Mouse (Mus musculus) limb, embryonic 15.5 days (tissue): ENCODE data around the gene Ccdc190. TPM values are rescaled to one million over a fixed set of nuclear protein-coding genes. Genes with fewer than 3 reads are reported as not detected.

Source experiments
- ATAC-seq: fragments of 200-750 bp; cut with Nextera tagmentation; 2 replicates; pipeline ENCODE4 v1.8.0; 2017; ENCODE audit warnings: low read depth, moderate TSS enrichment; ENCODE audit not compliant: insufficient number of reproducible peaks, low FRiP score, low TSS enrichment
- H3K27ac ChIP-seq: fragments of 300-500 bp; sonication (generic); 2 replicates; pipeline ENCODE4 v1.5.1; 2015; ENCODE audit warnings: moderate library complexity, mild to moderate bottlenecking, inconsistent platforms
- H3K27me3 ChIP-seq: fragments of 300-500 bp; sonication (generic); 2 replicates; pipeline ENCODE4 v1.6.1; 2015; ENCODE audit warnings: inconsistent platforms
- H3K36me3 ChIP-seq: fragments of 300-500 bp; sonication (generic); 2 replicates; pipeline ENCODE4 v1.6.1; 2015; ENCODE audit warnings: inconsistent platforms
- H3K4me1 ChIP-seq: fragments of 300-500 bp; sonication (generic); 2 replicates; pipeline ENCODE4 v1.6.1; 2015; ENCODE audit warnings: inconsistent platforms
- H3K4me2 ChIP-seq: fragments of 300-500 bp; sonication (generic); 2 replicates; pipeline ENCODE4 v1.6.1; 2015; ENCODE audit warnings: mild to moderate bottlenecking, inconsistent platforms
- H3K4me3 ChIP-seq: fragments of 300-500 bp; sonication (generic); 2 replicates; pipeline ENCODE4 v1.5.1; 2015; ENCODE audit warnings: mild to moderate bottlenecking, inconsistent platforms
- H3K9ac ChIP-seq: fragments of 300-500 bp; sonication (generic); 2 replicates; pipeline ENCODE4 v1.6.1; 2015; ENCODE audit warnings: inconsistent platforms
- H3K9me3 ChIP-seq: fragments of 300-500 bp; sonication (generic); 2 replicates; pipeline ENCODE4 v1.6.1; 2016; ENCODE audit warnings: inconsistent platforms
- WGBS: fragments of 180-500 bp; shearing (Covaris S2); methylation state at CpG from one replicate; pipeline ENCODE4 v1.1.7; 2015; 5-methylcytosine and 5-hydroxymethylcytosine counted together
- polyA plus RNA-seq: library from polyadenylated mRNA; unstranded; fragments of >200 nt; fragmentation: Nextera tagmentation; extraction: Ambion mirVana; gene quantifications from 2 replicates; pipeline ENCODE4 v1.2.1, GENCODE M21; 2015

The Ccdc190 gene
- polyA plus RNA-seq, 1 experiment from 2014 or later, result 0.13 TPM

GRCm38 (mm10) chr1:169910751-169911150 lies 17.7 kb upstream of the Ccdc190 start:
- no peak overlapping the region for H3K4me2 ChIP-seq
- H3K9me3 ChIP-seq, result no peaks in the 10 kb centered on the region
- 72% methylated on average over 7 of the region's 7 CpGs for WGBS
- no peak for ATAC-seq
- H3K27me3 ChIP-seq, result no peaks in the 10 kb centered on the region
- no peak overlapping the region for H3K9ac ChIP-seq
- H3K4me3 ChIP-seq, result no peak overlapping the region
- H3K4me1 ChIP-seq, result 0 out of 2 replicates have a peak, but pooled peaks cover 3% of the 10 kb centered on the region
- H3K27ac ChIP-seq, result no peak overlapping the region
- H3K36me3 ChIP-seq, result no peaks in the 10 kb centered on the region

DNA sequence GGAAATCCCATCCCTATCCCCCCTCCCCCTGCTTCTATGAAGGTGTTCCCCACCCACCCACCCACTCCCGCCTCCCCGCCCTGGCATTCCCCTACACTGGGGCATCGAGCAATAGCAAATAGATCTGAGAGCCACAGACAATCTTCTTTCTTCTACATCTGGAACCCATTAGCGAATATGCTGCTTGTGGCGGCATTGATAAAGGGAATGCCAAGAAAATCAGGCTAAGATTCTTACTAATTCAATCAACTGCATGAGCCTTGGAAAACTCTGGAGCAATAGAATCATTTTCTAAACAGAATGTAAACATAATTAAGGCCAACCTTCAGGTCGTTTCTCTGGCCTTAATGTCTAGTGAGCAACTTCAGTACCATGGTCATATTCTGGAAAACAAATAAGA lies 16.9 kb upstream of the Ccdc190 start:
- H3K9ac ChIP-seq, result no peak overlapping the region
- no peaks in the 10 kb centered on the region for H3K27me3 ChIP-seq
- no peak overlapping the region for H3K4me2 ChIP-seq
- H3K36me3 ChIP-seq, result no peaks in the 10 kb centered on the region
- no peaks in the 10 kb centered on the region for H3K9me3 ChIP-seq
- no peak overlapping the region for H3K4me3 ChIP-seq
- WGBS, result 52% methylated on average over 6 of the region's 6 CpGs
- no peak for ATAC-seq
- peaks cover 3% of the 10 kb centered on the region; the same call in 1 of the 2 replicates for H3K4me1 ChIP-seq
- no peak overlapping the region for H3K27ac ChIP-seq

GRCm38 (mm10) chr1:169916659-169917058 lies 11.8 kb upstream of the Ccdc190 start:
- Histone ChIP-seq H3K4me1 (peaks cover 12% of the 10 kb centered on the region), H3K4me2 (no peak overlapping the region), H3K36me3 (no peaks in the 10 kb centered on the region), H3K9me3 (no peaks in the 10 kb centered on the region), H3K4me3 (no peak overlapping the region), H3K9ac (no peak overlapping the region), H3K27me3 (no peaks in the 10 kb centered on the region), H3K27ac (no peak overlapping the region)
- 10% methylated on average over 7 of the region's 7 CpGs for WGBS
- 0 out of 2 replicates have a peak, but pooled peaks have one; percentile 44 for ATAC-seq

DNA sequence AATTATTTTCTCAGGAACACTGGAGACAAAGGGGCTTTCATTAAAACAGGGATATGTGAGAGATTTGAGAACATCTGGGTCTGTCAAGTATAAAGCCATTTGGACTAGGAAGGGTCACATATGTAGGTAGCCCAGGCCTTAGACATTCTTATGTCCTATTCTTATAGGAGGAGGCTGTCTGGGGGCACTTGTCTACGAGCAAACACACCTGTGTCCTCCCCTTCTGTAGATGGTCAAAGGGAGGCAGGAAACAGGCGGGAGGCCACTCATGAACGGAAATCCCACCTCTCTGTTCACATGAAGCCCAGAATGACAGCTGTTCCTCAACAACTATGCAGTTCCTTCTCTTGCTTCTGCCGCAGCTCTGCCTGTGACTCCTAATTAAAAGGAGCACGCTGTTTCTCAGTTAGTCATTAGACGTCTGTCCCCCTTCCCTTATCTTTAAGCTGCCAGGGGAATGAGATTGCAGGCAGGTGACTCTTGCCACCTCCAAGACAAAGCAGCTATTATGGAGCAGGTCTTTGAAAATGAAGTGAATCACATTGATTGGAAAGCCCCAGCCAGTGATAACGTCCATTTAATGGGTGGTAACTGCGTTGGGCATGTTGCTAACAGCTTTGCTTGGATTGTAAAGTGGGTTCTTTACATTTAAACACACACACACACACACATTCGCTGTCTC lies 11.2 kb upstream of the Ccdc190 start:
- ATAC-seq, result no peak
- H3K27me3 ChIP-seq, result no peaks in the 10 kb centered on the region
- no peak overlapping the region for H3K4me2 ChIP-seq
- WGBS, result 36% methylated on average over 9 of the region's 9 CpGs
- peaks cover 12% of the 10 kb centered on the region for H3K4me1 ChIP-seq
- no peak overlapping the region for H3K27ac ChIP-seq
- no peaks in the 10 kb centered on the region for H3K9me3 ChIP-seq
- H3K36me3 ChIP-seq, result no peaks in the 10 kb centered on the region
- no peak overlapping the region for H3K4me3 ChIP-seq
- H3K9ac ChIP-seq, result no peak overlapping the region

- Histone ChIP-seq H3K4me2 (no peak overlapping the region), H3K9me3 (no peaks in the 10 kb centered on the region), H3K4me1 (peaks cover 12% of the 10 kb centered on the region), H3K27ac (no peak overlapping the region), H3K27me3 (no peaks in the 10 kb centered on the region), H3K36me3 (no peaks in the 10 kb centered on the region), H3K4me3 (no peak overlapping the region), H3K9ac (no peak overlapping the region)
- no peak for ATAC-seq
- 26% methylated on average over 4 of the region's 4 CpGs for WGBS
Observed at GRCm38 (mm10) chr1:169917998-169918397, 10.4 kb upstream of the Ccdc190 start.

GRCm38 (mm10) chr1:169919211-169919610 lies 9.2 kb upstream of the Ccdc190 start:
- WGBS, result 4% methylated on average over 11 of the region's 11 CpGs
- H3K4me2 ChIP-seq, result peak overlapping the region; percentile 12; the same call in 1 of the 2 replicates
- no peaks in the 10 kb centered on the region for H3K36me3 ChIP-seq
- no peak overlapping the region for H3K9ac ChIP-seq
- no peak overlapping the region; the same call in 1 of the 2 replicates for H3K4me3 ChIP-seq
- no peaks in the 10 kb centered on the region for H3K9me3 ChIP-seq
- no peaks in the 10 kb centered on the region for H3K27me3 ChIP-seq
- ATAC-seq, result no peak
- no peak overlapping the region for H3K27ac ChIP-seq
- peaks cover 12% of the 10 kb centered on the region for H3K4me1 ChIP-seq

GRCm38 (mm10) chr1:169921710-169922211 lies 6.7 kb upstream of the Ccdc190 start:
- Histone ChIP-seq H3K9ac (no peak overlapping the region), H3K27me3 (no peaks in the 10 kb centered on the region), H3K4me1 (peaks cover 9% of the 10 kb centered on the region), H3K4me2 (no peak overlapping the region), H3K36me3 (no peaks in the 10 kb centered on the region), H3K9me3 (no peaks in the 10 kb centered on the region), H3K27ac (no peak overlapping the region), H3K4me3 (no peak overlapping the region)
- ATAC-seq, result no peak
- 28% methylated on average over 8 of the region's 8 CpGs for WGBS

- H3K27ac ChIP-seq, result no peak overlapping the region
- peaks cover 7% of the 10 kb centered on the region; the same call in 1 of the 2 replicates for H3K4me1 ChIP-seq
- H3K9me3 ChIP-seq, result no peaks in the 10 kb centered on the region
- H3K36me3 ChIP-seq, result no peaks in the 10 kb centered on the region
- WGBS, result 78% methylated on average over 2 of the region's 2 CpGs
- no peaks in the 10 kb centered on the region for H3K27me3 ChIP-seq
- no peak overlapping the region for H3K4me3 ChIP-seq
- no peak overlapping the region for H3K4me2 ChIP-seq
- no peak for ATAC-seq
- no peak overlapping the region for H3K9ac ChIP-seq
Observed at GRCm38 (mm10) chr1:169924567-169924966, 3.9 kb upstream of the Ccdc190 start.

DNA sequence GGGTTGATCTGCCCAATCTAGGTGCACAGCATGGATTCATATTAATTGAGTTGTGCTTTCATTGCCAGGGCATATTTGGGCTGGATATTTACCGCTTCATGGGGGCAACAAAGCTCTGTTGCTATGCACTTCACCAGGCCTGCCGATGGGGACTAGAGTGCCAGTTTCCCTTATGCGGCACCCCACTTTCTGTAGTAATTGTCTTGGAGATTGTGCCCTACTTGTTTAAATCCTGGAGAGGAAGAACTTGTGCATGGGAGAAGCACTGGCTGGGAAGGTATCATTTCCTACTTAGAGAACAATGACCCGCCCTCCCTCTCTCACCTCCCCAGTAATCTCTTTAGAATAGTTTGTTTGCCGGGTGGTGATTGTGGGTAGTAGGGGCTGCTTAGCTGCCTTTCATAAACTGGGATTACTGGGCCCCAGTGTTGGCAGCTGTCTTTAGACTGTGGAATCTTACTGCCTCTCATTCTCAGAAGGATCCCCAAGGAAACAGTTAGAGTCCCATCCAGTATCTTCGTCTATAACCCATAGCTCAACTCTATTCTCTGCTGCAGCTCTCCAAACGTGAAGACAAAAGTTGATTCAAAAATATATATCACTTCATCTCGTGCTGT lies 587 bp upstream of the Ccdc190 start:
- Histone ChIP-seq H3K4me1 (peaks cover 6% of the 10 kb centered on the region; the same call in 1 of the 2 replicates), H3K27me3 (no peaks in the 10 kb centered on the region), H3K27ac (no peak overlapping the region), H3K4me2 (no peak overlapping the region), H3K36me3 (no peaks in the 10 kb centered on the region), H3K4me3 (no peak overlapping the region), H3K9me3 (no peaks in the 10 kb centered on the region), H3K9ac (no peak overlapping the region)
- WGBS, result 71% methylated on average over 8 of the region's 8 CpGs
- ATAC-seq, result no peak

- no peak for ATAC-seq
- Histone ChIP-seq H3K9me3 (no peaks in the 10 kb centered on the region), H3K4me3 (no peak overlapping the region), H3K4me1 (peaks cover 6% of the 10 kb centered on the region; the same call in 1 of the 2 replicates), H3K36me3 (no peaks in the 10 kb centered on the region), H3K27me3 (no peaks in the 10 kb centered on the region), H3K4me2 (no peak overlapping the region), H3K9ac (no peak overlapping the region), H3K27ac (no peak overlapping the region)
- 71% methylated on average over 7 of the region's 7 CpGs for WGBS
Observed at GRCm38 (mm10) chr1:169931698-169932097, 3.2 kb downstream of the Ccdc190 start.

DNA sequence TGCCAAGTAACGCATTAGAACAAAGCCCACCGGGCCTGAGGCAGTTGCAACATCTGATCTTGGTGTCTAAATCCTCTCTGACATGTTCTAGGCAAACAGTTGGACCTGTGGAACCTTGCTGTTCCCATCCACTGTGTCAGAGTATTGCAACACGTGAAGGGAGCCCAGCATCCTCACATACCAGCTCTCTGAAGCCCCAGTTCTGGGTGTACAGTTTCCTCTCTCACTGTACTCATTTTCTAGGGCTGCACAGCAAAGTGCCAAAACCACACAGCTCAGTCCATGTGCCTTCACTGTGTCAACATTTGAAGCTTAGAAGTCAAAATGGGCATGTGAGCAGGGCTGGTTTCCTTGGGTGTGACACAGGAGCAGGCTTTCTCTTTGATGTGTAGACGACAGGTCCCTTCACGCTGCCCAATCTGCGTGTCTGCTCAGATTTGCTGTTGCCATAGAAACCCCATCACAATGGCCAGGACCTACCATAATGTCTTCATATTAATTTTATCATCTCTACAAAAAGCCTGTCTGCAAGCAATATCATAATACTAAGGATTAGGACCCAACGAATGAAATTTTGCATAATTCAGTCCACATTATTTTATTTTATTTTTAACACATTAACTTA lies 3.8 kb downstream of the Ccdc190 start:
- Histone ChIP-seq H3K4me3 (no peak overlapping the region), H3K9ac (no peak overlapping the region), H3K27me3 (no peaks in the 10 kb centered on the region), H3K4me1 (peaks cover 6% of the 10 kb centered on the region; the same call in 1 of the 2 replicates), H3K4me2 (no peak overlapping the region), H3K36me3 (no peaks in the 10 kb centered on the region), H3K27ac (no peak overlapping the region), H3K9me3 (no peaks in the 10 kb centered on the region)
- no peak for ATAC-seq
- 58% methylated on average over 7 of the region's 7 CpGs for WGBS
